Mouse (Mus musculus): Measurements from ENCODE around the gene Acot8. TPM values are rescaled to one million over a fixed set of nuclear protein-coding genes. Genes with fewer than 3 reads are reported as not detected.

Acot8 gene
- polyA plus RNA-seq, 1 experiment from 2014 or later = 19.4 TPM

GRCm38 (mm10) chr2:164777246-164778014 lies 27.3 kb downstream of the Acot8 start:
- Histone ChIP-seq H3K36me3 (no peaks in the 10 kb centered on the region), H3K4me1 (replicated peaks) (no peaks in the 10 kb centered on the region), H3K27ac (no peak overlapping the region), H3K9me3 (no peaks in the 10 kb centered on the region), H3K4me2 (no peak overlapping the region), H3K4me3 (no peak overlapping the region), H3K9ac (no peak overlapping the region), H3K27me3 (0 out of 2 replicates have a peak, but pooled peaks cover 5% of the 10 kb centered on the region)
- ATAC-seq (ENCODE audit: low FRiP score) = no peak
- WGBS = 84% methylated on average over 30 of the region's 30 CpGs

GRCm38 (mm10) chr2:164776801-164777200 lies 27.9 kb downstream of the Acot8 start:
- 67% methylated on average over 17 of the region's 17 CpGs for WGBS
- H3K4me2 ChIP-seq = no peak overlapping the region
- H3K4me1 ChIP-seq (replicated peaks) = peaks cover 6% of the 10 kb centered on the region; the same call in 1 of the 2 replicates
- no peak for ATAC-seq (ENCODE audit: low FRiP score)
- H3K36me3 ChIP-seq = no peaks in the 10 kb centered on the region
- H3K9me3 ChIP-seq = no peaks in the 10 kb centered on the region
- 0 out of 2 replicates have a peak, but pooled peaks cover 5% of the 10 kb centered on the region for H3K27me3 ChIP-seq
- H3K27ac ChIP-seq = no peak overlapping the region
- no peak overlapping the region for H3K9ac ChIP-seq
- no peak overlapping the region for H3K4me3 ChIP-seq

GRCm38 (mm10) chr2:164776130-164776529 lies 28.6 kb downstream of the Acot8 start:
- H3K4me1 ChIP-seq (replicated peaks) = peaks cover 12% of the 10 kb centered on the region
- no peaks in the 10 kb centered on the region for H3K9me3 ChIP-seq
- no peak overlapping the region for H3K4me2 ChIP-seq
- H3K27ac ChIP-seq = no peak overlapping the region
- H3K9ac ChIP-seq = no peak overlapping the region
- 87% methylated on average over 6 of the region's 6 CpGs for WGBS
- ATAC-seq (ENCODE audit: low FRiP score) = no peak
- 0 out of 2 replicates have a peak, but pooled peaks cover 5% of the 10 kb centered on the region for H3K27me3 ChIP-seq
- no peak overlapping the region for H3K4me3 ChIP-seq
- no peaks in the 10 kb centered on the region for H3K36me3 ChIP-seq

- no peaks in the 10 kb centered on the region for H3K9me3 ChIP-seq
- H3K36me3 ChIP-seq = no peaks in the 10 kb centered on the region
- ATAC-seq (ENCODE audit: low FRiP score) = no peak
- no peak overlapping the region for H3K4me2 ChIP-seq
- H3K4me1 ChIP-seq (replicated peaks) = peaks cover 26% of the 10 kb centered on the region
- 88% methylated on average over 5 of the region's 5 CpGs for WGBS
- no peak overlapping the region for H3K9ac ChIP-seq
- no peak overlapping the region for H3K4me3 ChIP-seq
- H3K27ac ChIP-seq = no peak overlapping the region
- H3K27me3 ChIP-seq = 0 out of 2 replicates have a peak, but pooled peaks cover 3% of the 10 kb centered on the region
These were observed 30.7 kb downstream of the Acot8 start for GRCm38 (mm10) chr2:164773989-164774364.

- Histone ChIP-seq H3K4me1 (replicated peaks) (peaks cover 26% of the 10 kb centered on the region), H3K9ac (no peak overlapping the region), H3K4me3 (no peak overlapping the region), H3K27ac (no peak overlapping the region), H3K36me3 (peaks cover under 1% of the 10 kb centered on the region; the same call in 1 of the 2 replicates), H3K27me3 (0 out of 2 replicates have a peak, but pooled peaks cover 3% of the 10 kb centered on the region), H3K4me2 (no peak overlapping the region), H3K9me3 (no peaks in the 10 kb centered on the region)
- WGBS = 82% methylated on average over 14 of the region's 14 CpGs
- ATAC-seq (ENCODE audit: low FRiP score) = no peak
These were observed 31.3 kb downstream of the Acot8 start for GRCm38 (mm10) chr2:164773229-164773988.

- Histone ChIP-seq H3K9me3 (no peaks in the 10 kb centered on the region), H3K4me1 (replicated peaks) (peaks cover 26% of the 10 kb centered on the region), H3K27me3 (no peaks in the 10 kb centered on the region), H3K4me2 (peak overlapping the region; percentile 98), H3K4me3 (peak overlapping the region; percentile 72), H3K9ac (peak overlapping the region; percentile 72; the same call in 1 of the 2 replicates), H3K36me3 (peaks cover 24% of the 10 kb centered on the region), H3K27ac (no peak overlapping the region)
- no peak for ATAC-seq (ENCODE audit: low FRiP score)
- 83% methylated on average over 8 of the region's 8 CpGs for WGBS
These were observed 33.6 kb downstream of the Acot8 start for GRCm38 (mm10) chr2:164771123-164771522.

- WGBS = 5% methylated on average over 15 of the region's 15 CpGs
- no peak for ATAC-seq (ENCODE audit: low FRiP score)
- Histone ChIP-seq H3K9me3 (no peaks in the 10 kb centered on the region), H3K4me2 (peak overlapping the region; percentile 98), H3K27me3 (no peaks in the 10 kb centered on the region), H3K4me3 (peak overlapping the region; percentile 72), H3K27ac (no peak overlapping the region), H3K9ac (peak overlapping the region; percentile 72), H3K4me1 (replicated peaks) (peaks cover 26% of the 10 kb centered on the region), H3K36me3 (peaks cover 32% of the 10 kb centered on the region)
These were observed 34.4 kb downstream of the Acot8 start for GRCm38 (mm10) chr2:164770279-164770678.

- 3% methylated on average over 53 of the region's 53 CpGs for WGBS
These were observed 35.2 kb downstream of the Acot8 start, which contains the start of gene Ube2c for GRCm38 (mm10) chr2:164769258-164770037. TSS of gene Ube2c (plus strand) at chr2:164769898.

GRCm38 (mm10) chr2:164767812-164768540 lies 36.7 kb downstream of the Acot8 start:
- ATAC-seq (ENCODE audit: low FRiP score) = no peak
- Histone ChIP-seq H3K27me3 (no peaks in the 10 kb centered on the region), H3K4me3 (no peak overlapping the region), H3K4me1 (replicated peaks) (peaks cover 26% of the 10 kb centered on the region), H3K4me2 (no peak overlapping the region), H3K27ac (no peak overlapping the region), H3K9me3 (no peaks in the 10 kb centered on the region), H3K36me3 (peaks cover 48% of the 10 kb centered on the region), H3K9ac (no peak overlapping the region)
- 96% methylated on average over 15 of the region's 15 CpGs for WGBS

More at GRCm38 (mm10) chr2:164769258-164770037, 35.2 kb downstream of the Acot8 start, which contains the start of gene Ube2c:
- Histone ChIP-seq H3K9ac (peak within 1 kb of the TSS; percentile 72), H3K4me2 (peak within 1 kb of the TSS; percentile 98), H3K27me3 (no peaks in the 10 kb centered on the region), H3K27ac (no peak within 1 kb of the TSS), H3K4me3 (peak within 1 kb of the TSS; percentile 72), H3K4me1 (replicated peaks) (peaks cover 26% of the 10 kb centered on the region), H3K9me3 (no peaks in the 10 kb centered on the region), H3K36me3 (peaks cover 39% of the 10 kb centered on the region)
- peak; percentile 100 for ATAC-seq (ENCODE audit: low FRiP score)

GRCm38 (mm10) chr2:164765841-164766240 lies 38.8 kb downstream of the Acot8 start:
- Histone ChIP-seq H3K4me2 (no peak overlapping the region), H3K4me1 (replicated peaks) (peaks cover 11% of the 10 kb centered on the region), H3K27me3 (no peaks in the 10 kb centered on the region), H3K4me3 (no peak overlapping the region), H3K9me3 (no peaks in the 10 kb centered on the region), H3K27ac (no peak overlapping the region), H3K9ac (no peak overlapping the region), H3K36me3 (peaks cover 70% of the 10 kb centered on the region)
- 83% methylated on average over 3 of the region's 3 CpGs for WGBS
- no peak for ATAC-seq (ENCODE audit: low FRiP score)

GRCm38 (mm10) chr2:164762593-164762992 lies 42.1 kb downstream of the Acot8 start:
- Histone ChIP-seq H3K27ac (no peak overlapping the region), H3K27me3 (no peaks in the 10 kb centered on the region), H3K4me1 (replicated peaks) (no peaks in the 10 kb centered on the region), H3K9me3 (no peaks in the 10 kb centered on the region), H3K9ac (0 out of 2 replicates have a peak overlapping the region, but pooled peaks have one; percentile 19), H3K4me3 (no peak overlapping the region), H3K4me2 (no peak overlapping the region), H3K36me3 (peaks cover 93% of the 10 kb centered on the region)
- 94% methylated on average over 7 of the region's 7 CpGs for WGBS
- no peak for ATAC-seq (ENCODE audit: low FRiP score)
